Comparison of ENCODE assay signal across 8 mouse cellular contexts in genomic region chr13:76056896-76057266, GRCm38 (mm10). TPM values are rescaled to one million over a fixed set of nuclear protein-coding genes. Genes with fewer than 3 reads are reported as not detected.
DNase-seq lines count a peak whose midpoint lies in the region; ATAC-seq and TF ChIP-seq lines count a peak whose summit lies in the region.

TSS of gene Gpr150 (minus strand) at chr13:76056996.

- peak within 1 kb of the TSS; percentile 46 for H3K4me3 ChIP-seq in heart, embryonic 11.5 days (ENCODE audit: low read depth, low read length)
- peak within 1 kb of the TSS; percentile 81 for H3K4me3 ChIP-seq in E14TG2a.4 (replicated peaks; ENCODE audit: low read length)
- peak within 1 kb of the TSS; percentile 65 for H3K4me3 ChIP-seq in forebrain, embryonic 15.5 days
- peak within 1 kb of the TSS; percentile 70 for H3K4me3 ChIP-seq in liver, embryonic 16.5 days (ENCODE audit: low read depth, low read length)

- no peaks in the 10 kb centered on the region for H3K9me3 ChIP-seq in heart, embryonic 11.5 days (replicated peaks; ENCODE audit: control insufficient read depth, low read length)
- no peaks in the 10 kb centered on the region for H3K9me3 ChIP-seq in E14TG2a.4 (ENCODE audit: low read length)
- no peaks in the 10 kb centered on the region for H3K9me3 ChIP-seq in forebrain, embryonic 15.5 days
- H3K9me3 ChIP-seq in liver, embryonic 16.5 days (replicated peaks; ENCODE audit: control insufficient read depth, low read length) = no peaks in the 10 kb centered on the region

- H3K27me3 ChIP-seq in heart, embryonic 11.5 days (ENCODE audit: control insufficient read depth, insufficient read depth, low read length) = peaks cover 44% of the 10 kb centered on the region
- H3K27me3 ChIP-seq in E14TG2a.4 (ENCODE audit: insufficient read depth, low read length) = peaks cover 60% of the 10 kb centered on the region
- H3K27me3 ChIP-seq in forebrain, embryonic 15.5 days = peaks cover 27% of the 10 kb centered on the region; the same call in 1 of the 2 replicates
- H3K27me3 ChIP-seq in liver, embryonic 16.5 days (ENCODE audit: control insufficient read depth, insufficient read depth, low read depth, low read length) = peaks cover 19% of the 10 kb centered on the region

- no peaks in the 10 kb centered on the region for H3K36me3 ChIP-seq in heart, embryonic 11.5 days (ENCODE audit: control insufficient read depth, insufficient read depth, low read length)
- H3K36me3 ChIP-seq in E14TG2a.4 (ENCODE audit: insufficient read depth, low read length) = no peaks in the 10 kb centered on the region
- no peaks in the 10 kb centered on the region for H3K36me3 ChIP-seq in forebrain, embryonic 15.5 days
- no peaks in the 10 kb centered on the region for H3K36me3 ChIP-seq in liver, embryonic 16.5 days (ENCODE audit: control insufficient read depth, insufficient read depth)

- H3K4me1 ChIP-seq in heart, embryonic 11.5 days (ENCODE audit: control insufficient read depth, insufficient read depth, low read length) = peaks cover 4% of the 10 kb centered on the region; the same call in 1 of the 2 replicates
- peaks cover 9% of the 10 kb centered on the region; the same call in 1 of the 2 replicates for H3K4me1 ChIP-seq in E14TG2a.4 (replicated peaks; ENCODE audit: low read depth, low read length)
- peaks cover 20% of the 10 kb centered on the region for H3K4me1 ChIP-seq in forebrain, embryonic 15.5 days
- peaks cover 26% of the 10 kb centered on the region for H3K4me1 ChIP-seq in liver, embryonic 16.5 days (ENCODE audit: control insufficient read depth, low read depth, low read length)

- H3K27ac ChIP-seq in heart, embryonic 11.5 days (ENCODE audit: low read depth, low read length) = no peak within 1 kb of the TSS
- H3K27ac ChIP-seq in forebrain, embryonic 15.5 days (replicated peaks) = no peak within 1 kb of the TSS
- H3K27ac ChIP-seq in liver, embryonic 16.5 days (ENCODE audit: low read length) = peak within 1 kb of the TSS; percentile 74

- H3K4me2 ChIP-seq in heart, embryonic 11.5 days = peak within 1 kb of the TSS; percentile 92
- peak within 1 kb of the TSS; percentile 98 for H3K4me2 ChIP-seq in forebrain, embryonic 15.5 days (replicated peaks)
- peak within 1 kb of the TSS; percentile 100 for H3K4me2 ChIP-seq in liver, embryonic 16.5 days (ENCODE audit: low read depth, low read length)

- H3K9ac ChIP-seq in heart, embryonic 11.5 days (ENCODE audit: low read depth, low read length) = peak within 1 kb of the TSS; percentile 48
- H3K9ac ChIP-seq in forebrain, embryonic 15.5 days (replicated peaks) = peak within 1 kb of the TSS; percentile 44
- H3K9ac ChIP-seq in liver, embryonic 16.5 days (ENCODE audit: low read depth, low read length) = peak within 1 kb of the TSS; percentile 59

- no peak for TF ChIP-seq CTCF in E14TG2a.4 (conservative IDR thresholded peaks at IDR 0.05; ENCODE audit: low read length)

- 17% methylated on average over 10 of the region's 10 CpGs for WGBS in heart, embryonic 11.5 days (ENCODE audit: insufficient replicate concordance)
- 9% methylated on average over 10 of the region's 10 CpGs for WGBS in forebrain, embryonic 15.5 days
- 19% methylated on average over 10 of the region's 10 CpGs for WGBS in liver, embryonic 16.5 days (ENCODE audit: insufficient replicate concordance)

- no peak for DNase-seq in heart, adult 11 months
- no peak for DNase-seq in natural killer cell, adult 2 months (ENCODE audit: low spot score in 2 of 2)
- DNase-seq in urinary bladder, postnatal 4 days (ENCODE audit: low spot score in 2 of 2) = no peak

- ATAC-seq in heart, embryonic 11.5 days (replicated peaks; ENCODE audit: insufficient number of reproducible peaks, low FRiP score, low TSS enrichment) = no peak
- ATAC-seq in forebrain, embryonic 15.5 days (replicated peaks) = no peak
- no peak for ATAC-seq in liver, embryonic 16.5 days (ENCODE audit: low read depth)
- no peak for ATAC-seq in CD4-positive, CD25-positive, alpha-beta regulatory T cell, adult 4 months

RNA-seq across cellular contexts. Expression of gene Gpr150, which starts in this region (rescaled TPM):
- polyA plus RNA-seq in heart, embryonic 11.5 days (2014; fragmentation: Nextera tagmentation; extraction: Ambion mirVana) = 0.52 and 0.72 TPM in 2 replicates
- polyA plus RNA-seq in forebrain, embryonic 15.5 days (2015; fragmentation: Nextera tagmentation; extraction: Ambion mirVana) = 1.3 and 1.4 TPM in 2 replicates
- polyA plus RNA-seq in liver, embryonic 16.5 days (2015; fragmentation: Nextera tagmentation; extraction: Ambion mirVana) = 1.8 TPM in 2 replicates
- polyA plus RNA-seq in CD4-positive, CD25-positive, alpha-beta regulatory T cell, adult 4 months (2017; shearing (Covaris generic)) = not detected
